Mouse (Mus musculus) kidney, adult 9 months (tissue): ENCODE data around the gene Csmd2.

Source experiments
- DNase-seq: peaks from one replicate; pipeline ENCODE4 v3.0.0; 2022

Csmd2 gene

DNA sequence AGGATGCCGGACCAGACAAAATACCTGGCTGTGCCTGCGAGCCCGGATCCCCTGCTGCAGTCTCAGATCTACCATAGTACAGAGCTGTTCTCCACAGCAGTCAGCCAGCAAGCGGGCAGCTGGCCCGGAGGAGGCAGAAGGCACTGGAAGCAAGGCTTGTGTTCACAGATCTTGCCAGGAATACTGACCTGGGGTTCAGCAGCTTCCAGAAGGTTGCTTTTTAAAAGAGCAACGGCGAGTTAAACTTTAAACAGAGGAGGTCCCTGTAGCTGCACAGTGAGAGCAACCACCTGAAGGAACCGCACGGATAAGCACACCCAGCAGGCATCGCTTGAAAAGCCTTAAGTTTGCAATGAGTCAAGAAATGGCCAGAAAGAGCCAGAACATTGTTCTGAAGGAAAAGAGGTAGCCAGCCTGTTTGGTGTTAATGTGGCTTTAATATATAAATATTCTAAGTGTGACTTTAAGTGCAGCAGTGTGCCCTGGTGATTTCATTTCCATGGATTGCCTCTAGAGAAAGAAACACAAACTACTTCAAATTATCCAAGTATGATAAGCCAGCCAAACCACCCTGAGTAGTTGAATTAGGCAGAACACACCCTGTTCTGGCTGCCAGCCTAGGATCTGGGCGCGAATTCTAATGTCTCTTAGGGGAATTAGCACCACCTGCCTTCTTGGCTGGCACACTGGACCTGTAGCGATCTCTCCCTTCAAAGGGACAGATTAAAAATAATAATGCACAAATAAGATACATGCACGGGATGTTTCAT lies 439.8 kb downstream of the Csmd2 start:
- DNase-seq = peak; percentile 92

DNA sequence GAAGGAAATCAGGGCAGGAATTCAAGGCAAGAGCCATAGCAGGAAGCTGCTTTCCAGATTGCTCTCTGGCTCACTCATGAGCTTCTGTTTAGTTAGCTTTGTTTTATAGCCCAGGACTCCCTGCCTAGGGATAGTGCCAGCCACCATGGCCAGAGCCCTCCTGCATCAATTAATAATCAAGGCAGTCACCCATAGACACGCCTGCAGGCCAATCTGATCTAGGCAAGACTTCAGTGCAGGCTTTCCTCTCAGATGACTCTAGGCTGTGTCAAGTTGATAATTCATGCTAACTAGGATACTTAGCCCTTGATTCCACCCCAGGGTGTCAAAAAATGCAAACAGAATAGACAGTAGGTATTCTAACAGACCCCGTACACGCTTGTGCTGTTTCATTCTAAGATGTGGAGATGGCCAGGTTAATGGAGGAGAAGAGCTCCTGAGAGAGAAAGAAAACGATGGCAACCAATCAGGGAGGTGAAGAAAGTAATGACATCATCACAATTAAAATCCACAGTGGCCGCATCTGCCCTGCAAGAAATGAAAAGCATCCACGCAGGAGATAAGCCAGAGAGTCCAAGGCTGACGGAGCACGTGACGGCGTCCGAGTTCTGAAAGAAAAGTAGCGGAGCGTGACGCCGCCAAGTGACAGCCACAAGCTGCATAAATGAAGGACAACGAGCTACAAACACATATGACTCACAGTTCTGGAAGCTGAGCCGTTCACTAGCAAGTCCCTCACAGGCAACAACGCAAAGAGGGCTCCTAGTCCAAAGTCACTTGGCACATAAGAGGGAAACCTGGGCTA lies 440.8 kb downstream of the Csmd2 start:
- DNase-seq = peak; percentile 43

DNA sequence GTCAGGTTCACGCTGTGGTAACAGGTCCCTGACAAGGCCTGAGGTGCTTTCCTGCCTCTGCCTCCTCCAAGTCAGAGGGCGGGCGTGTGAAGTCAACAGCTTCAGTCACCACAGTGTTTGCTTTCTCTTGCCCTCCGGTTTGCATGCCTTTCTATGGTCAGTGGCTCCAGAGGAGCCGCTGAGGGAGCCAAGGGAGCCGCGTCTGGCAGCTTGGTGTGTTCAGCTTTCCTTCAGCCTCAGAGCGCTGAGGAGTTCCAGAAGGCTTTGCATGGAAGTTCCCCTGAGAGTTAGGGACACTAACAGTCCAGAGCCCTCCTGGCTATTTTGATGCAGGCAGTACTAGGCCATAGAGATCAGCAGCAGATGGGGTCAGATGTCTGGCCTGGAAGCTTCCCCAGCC lies 441.9 kb downstream of the Csmd2 start:
- no peak for DNase-seq

DNA sequence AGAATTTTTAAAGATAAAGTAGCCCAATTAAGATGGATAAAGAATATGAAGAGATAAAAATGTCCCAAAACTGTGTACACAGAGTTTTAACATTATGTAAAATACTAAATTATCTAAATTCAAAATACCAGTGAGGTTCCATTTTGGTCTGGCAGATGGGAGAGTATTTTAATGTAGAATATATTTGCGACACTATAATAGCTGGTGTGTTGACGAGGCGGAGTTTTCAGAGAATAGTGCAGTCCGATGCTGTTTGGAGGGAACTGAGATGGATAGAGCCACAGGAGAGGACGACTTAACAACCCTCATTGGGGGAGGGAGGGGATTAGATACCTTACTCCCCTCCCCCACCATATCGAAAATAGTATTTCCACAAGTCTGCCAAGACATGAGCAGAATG lies 452.9 kb downstream of the Csmd2 start:
- DNase-seq = no peak

DNA sequence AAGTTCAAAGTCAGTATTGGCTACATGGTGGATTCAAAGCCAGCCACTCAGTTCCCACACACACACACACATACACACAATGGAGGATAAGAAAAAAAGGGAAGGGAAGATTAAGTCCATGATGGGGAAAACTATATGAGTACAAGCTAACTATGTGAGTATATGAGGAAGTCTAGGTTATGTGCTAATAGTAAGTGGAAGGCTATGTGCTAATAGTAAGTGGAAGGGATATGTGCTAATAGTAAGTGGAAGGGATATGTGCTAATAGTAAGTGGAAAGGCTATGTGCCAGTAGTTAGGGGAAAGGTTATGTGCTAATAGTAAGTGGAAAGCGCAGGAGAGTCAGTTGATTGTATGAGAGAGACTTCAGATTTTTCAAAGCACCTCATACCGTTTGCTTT lies 453.6 kb downstream of the Csmd2 start:
- no peak for DNase-seq

DNA sequence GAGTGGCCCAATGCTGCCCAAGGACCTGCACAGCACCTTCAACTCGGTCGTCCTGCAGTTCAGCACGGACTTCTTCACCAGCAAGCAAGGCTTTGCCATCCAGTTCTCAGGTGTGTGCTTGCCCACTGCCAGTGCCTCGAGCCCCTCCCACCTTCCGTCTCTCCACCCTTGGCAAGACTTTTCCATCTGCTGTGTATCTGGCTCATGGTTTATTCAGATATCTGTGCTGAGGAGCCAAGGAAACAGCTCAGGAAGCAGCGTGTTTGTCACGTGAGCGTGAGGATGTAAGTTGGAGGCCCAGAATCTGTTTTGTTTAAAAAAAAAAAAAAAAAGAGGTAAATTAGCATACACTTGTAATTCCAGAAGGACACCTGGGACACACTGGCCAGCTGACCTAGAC lies 455.1 kb downstream of the Csmd2 start:
- no peak for DNase-seq

DNA sequence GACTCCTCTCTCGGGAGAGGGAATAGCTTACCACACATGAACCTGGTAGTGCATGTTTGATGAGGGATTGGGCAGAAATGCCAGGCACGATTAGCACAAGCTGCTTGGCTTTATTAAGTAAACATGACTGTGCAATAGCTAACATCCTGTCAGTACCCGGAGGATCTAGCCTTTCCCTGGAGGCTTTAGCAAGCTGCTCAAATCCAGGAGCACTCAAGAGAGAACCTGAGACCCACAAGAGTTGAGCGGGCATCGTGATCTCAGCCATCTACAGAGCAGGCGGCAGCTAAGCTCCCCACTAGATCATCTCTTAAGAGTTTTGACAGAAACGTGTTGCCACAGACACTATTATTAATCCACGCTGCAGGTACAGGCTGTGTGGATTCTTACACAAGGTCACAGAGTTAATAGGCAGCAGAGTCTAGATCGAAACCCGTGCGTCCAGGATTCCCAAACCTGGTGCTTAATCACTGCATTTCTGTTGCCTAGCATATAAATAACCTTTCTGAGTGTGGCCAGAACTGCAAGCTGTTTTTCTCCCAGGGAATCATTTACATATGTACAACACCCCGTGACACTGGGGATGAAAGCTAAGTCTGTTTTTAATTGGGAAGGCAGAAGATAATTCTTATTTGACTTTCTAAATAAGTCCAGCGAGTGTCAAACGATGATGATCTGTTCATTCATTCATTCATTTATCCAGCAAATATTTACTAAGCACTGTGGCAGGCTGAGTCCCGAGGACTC lies 458.0 kb downstream of the Csmd2 start:
- no peak for DNase-seq

DNA sequence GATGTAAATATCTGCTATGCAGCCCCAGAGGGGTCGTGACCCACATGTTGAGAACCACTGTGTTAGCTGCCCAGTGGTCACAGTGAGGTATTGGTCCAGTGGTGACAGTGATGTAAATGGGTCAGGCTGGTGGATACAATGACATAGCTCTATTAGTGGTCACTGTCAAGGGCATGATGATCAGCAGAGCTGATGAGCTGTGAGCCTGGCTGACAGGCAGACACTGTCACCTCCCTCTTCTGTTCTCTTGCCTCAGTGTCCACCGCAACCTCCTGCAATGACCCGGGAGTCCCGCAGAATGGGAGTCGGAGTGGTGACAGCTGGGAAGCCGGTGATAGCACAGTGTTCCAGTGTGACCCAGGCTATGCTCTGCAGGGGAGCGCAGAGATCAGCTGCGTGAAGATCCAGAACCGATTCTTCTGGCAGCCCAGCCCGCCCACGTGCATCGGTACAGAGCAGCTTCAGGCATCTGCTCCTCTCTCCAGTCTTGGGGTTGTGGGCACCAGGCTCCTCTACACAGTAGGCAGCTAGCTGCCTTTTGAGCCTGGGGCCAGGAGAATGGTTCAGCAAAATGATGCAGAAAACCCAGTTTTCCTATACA lies 461.3 kb downstream of the Csmd2 start:
- no peak for DNase-seq

DNA sequence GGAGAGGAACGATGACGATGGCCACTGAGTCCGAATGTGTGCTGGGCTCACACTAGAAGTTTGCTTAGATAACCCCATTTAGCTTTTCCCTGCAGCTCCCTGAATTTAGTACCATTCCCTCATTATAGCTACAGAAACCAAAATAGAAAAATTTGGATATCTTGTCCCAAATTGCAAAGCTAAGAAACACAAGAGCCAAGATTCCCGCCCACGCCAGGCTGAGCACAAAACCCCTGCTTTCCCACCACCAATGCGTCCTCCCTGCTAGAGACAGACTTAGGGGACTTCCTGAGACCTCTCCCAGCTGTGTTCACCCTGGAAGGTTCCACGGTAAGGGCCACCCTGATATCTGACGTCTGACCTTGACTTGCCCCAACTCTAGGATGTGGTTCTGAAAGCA lies 462.5 kb downstream of the Csmd2 start:
- no peak for DNase-seq

DNA sequence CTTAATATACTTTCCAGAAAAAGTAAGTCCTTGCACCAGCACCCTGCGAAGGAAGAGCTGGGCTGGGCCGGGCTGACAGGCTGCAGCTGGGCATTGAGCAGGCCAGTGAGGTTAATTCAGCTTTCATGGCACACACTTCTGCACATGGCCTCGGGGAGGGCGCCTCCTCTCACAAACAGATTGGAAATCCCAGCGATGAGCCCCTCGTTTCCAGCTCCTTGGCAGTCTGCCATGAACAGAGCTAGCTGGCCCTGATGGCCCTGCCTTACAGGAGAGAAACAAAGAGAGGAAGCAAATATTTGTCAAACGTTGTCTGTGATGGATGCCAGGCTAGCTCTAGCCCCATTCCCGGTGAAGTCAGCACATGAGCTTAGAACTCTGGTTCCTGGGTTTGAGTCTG lies 463.3 kb downstream of the Csmd2 start:
- no peak for DNase-seq

DNA sequence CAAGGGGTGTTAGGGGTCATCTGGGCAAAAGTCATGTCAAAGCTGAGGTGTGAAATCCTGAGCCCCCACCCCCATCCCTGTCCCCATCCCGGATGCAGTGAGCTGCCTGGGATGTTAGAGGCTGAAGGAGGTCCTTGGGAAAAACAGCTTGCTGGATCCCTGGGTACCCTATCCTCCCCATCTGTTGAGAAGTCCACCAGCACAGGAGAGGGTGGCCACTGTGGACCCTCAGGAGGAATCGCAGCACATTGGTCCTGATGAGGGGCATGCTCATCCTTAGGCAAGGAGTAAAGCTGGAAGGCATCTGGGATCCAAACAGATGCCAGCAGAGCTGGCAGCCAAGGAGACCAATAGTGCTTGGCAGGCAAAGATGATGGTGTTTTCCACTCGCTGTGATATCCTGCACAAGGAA lies 463.7 kb downstream of the Csmd2 start:
- DNase-seq = no peak

DNA sequence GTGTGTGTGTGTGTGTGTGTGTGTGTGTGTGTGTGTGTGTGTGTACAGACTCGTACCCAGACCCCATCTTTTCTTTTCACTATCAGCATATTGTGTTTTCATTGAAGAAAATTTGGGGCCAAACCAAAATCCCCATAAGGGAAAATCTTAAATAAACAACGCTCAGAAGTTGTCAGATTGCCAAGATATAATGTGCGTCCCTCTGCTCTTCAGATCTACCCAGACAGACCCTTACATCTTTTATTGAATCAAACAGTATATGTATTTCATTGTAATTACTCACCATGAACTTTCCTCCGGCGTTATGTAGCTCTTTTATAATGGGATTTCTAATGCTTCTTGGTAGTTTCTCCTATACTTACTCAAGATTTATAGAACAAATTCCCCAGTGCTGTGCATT lies 479.1 kb downstream of the Csmd2 start:
- DNase-seq = no peak

DNA sequence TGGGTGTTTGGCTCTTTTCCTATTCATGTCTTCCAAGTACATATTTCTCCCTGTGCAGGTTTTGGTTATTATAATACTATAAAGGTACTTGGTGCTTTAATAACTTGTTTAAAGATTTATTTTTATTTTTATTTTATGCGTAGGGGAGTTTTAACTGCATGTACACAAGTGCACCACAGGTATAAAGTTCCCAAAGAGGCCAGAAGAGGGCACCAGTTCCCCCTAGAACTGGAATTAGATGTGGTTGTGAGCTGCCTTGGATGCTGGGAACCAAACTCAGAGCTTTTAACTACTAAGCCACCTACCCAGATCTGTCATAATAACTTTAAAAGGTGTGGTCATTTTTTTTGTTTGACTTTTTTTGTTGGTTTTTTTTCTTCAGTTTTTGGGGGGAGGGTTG lies 480.4 kb downstream of the Csmd2 start:
- no peak for DNase-seq

DNA sequence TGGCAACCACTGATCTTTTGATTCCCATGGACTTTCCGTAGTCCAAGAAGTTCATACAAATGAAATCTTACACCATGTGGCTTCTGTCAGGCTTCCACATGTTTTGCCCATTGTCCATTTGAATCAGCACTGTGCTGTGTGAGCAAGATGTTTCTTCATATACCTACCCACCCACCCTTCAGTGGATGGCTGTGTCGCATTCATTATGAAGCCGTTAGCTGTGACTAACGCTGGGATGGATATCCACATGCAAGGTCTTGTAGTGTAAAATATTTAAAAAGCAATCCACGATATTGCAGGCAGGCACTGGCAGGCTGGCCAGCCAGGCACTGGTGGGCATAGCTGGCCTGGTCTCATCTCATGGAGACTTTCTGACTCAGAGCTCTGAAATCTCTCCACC lies 488.6 kb downstream of the Csmd2 start:
- DNase-seq = no peak

DNA sequence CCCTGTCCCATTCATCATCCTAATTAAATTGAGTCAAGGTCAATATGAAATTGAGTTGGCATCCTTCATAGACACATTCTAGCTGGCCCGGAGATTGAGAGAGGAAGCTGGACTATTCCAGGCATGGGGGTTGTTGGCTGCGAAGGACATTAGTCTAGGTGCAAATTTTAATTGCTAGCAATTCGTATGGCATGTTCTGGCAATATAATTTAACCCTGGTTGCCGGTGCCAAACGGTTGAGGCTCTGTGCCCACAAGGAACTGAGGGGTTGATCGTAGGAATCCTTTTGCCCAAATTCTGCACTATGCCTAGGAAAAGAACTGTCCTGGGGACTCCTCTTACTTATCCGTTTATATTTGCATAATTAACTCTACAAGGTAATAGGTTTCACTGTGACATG lies 496.2 kb downstream of the Csmd2 start:
- no peak for DNase-seq

DNA sequence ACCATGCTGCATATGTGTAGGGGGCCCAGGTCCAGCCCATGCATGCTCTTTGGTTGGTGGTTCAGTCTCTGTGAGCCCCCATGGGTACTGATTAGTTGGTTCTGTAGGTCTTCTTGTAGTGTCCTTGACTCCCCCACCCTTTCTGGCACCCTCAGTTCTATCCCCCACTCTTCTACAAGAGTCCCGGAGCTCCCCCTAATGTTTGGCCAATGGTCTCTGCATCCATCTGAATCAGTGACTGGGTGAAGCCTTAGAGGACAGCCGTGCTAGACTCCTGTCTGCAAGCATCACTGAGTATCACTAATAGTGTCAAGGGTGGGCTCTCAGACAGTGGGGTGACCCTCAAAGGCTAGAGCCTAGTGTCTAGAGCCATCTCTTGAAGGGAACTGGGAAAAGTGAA lies 497.0 kb downstream of the Csmd2 start:
- DNase-seq = no peak

DNA sequence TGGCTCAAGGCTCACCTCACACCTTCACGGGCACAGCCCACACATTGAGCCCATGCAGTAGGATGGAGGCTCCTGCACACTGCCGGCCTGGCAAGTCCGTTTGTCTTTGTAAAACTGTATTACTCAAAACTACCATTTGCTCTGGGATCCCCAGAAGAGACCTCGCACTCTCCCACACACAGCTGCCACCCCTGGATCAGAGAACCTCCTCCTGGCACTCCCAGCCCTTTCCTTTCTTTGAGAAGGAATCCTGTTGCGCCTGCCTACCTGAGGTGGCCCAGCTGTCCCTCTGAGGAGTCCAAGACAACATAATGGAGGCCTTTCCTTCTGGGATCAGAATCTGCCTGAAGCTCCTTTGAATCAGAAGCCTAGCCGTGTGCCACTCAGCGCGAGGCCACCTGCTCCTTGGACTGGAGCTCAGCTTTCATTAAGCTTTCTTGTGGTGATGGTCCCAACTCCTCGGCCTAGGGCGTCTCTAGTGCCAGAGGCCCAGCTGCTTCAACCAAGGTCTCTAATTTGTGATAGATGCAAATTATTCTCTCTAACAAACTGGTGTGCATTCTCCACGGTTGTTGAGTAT lies 502.0 kb downstream of the Csmd2 start:
- no peak for DNase-seq

DNA sequence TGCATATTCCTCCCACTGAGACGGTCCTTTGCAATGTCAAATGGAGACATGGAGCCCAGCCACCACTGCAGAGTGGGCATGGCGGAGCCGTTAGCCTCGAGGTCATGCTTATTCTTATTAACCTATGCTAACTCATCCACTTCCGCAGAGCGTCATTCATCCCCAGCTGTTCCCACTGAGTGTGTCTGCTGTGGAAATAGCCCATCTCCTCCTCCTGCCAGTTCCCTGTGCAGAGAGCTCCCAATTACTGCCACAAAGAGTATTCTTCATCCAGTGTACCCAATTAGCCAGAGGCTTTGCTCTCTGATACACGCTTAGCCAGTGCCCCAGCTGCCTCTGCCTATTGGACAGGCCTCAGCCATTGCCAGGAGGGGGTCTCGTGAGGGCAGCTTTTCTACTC lies 504.4 kb downstream of the Csmd2 start:
- DNase-seq = no peak

DNA sequence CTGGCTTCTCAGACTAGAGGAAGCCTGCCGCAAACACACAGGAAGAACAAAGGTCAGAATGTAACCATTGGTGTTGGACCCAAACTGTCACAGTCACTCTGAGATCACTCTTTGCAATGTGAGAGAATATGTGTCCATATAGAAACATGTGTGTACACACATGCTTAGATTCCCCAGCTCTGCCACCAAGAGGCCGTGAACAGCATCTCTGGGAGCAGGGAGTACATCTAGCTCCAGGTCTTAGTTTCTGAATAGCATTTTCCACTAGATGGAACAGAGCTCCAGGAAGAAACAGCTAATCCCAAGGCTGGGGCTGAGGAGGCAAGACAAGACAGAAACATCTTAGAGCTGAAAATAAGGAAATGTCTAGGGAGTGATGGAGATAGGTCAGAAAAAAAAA lies 512.3 kb downstream of the Csmd2 start:
- DNase-seq = no peak

DNA sequence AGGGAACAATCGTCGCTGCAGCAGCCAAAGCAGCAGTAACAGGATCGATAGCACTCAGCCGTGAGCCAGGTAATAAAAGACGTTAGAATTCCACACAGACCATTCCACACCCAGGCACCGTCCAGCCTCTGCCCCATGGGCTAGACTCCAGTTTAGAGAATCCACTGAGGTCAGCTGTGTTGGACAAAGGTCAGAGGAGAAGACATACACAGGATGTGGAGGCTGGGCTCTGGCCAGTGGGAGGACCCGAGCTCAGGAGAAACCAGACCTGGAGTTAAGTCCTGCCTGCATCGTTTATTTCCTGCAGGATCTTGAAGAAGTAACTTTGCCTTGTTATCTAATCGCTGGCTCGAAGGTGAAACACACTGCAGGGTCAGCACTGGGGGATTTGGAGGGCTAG lies 519.2 kb downstream of the Csmd2 start:
- peak; percentile 3 for DNase-seq

DNA sequence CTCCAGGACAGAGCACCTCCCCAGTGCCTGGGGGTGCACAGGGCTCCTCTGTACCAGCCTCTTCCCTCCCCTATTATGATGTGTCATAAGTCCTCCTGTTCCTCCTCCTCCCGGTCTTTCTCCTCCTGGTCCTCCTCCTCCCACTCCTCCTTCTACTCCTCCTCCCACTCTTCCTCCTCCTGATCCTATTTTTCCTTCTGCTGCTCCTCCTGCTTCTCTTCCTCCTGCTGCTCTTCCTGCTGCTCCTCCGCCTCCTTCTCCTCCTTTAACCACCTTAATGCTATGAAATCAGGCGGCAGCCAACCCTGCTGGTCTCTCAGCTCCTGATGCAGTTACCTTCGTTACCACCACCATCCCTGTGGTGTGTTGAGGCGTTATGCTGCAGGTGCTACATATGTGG lies 522.2 kb downstream of the Csmd2 start:
- no peak for DNase-seq

DNA sequence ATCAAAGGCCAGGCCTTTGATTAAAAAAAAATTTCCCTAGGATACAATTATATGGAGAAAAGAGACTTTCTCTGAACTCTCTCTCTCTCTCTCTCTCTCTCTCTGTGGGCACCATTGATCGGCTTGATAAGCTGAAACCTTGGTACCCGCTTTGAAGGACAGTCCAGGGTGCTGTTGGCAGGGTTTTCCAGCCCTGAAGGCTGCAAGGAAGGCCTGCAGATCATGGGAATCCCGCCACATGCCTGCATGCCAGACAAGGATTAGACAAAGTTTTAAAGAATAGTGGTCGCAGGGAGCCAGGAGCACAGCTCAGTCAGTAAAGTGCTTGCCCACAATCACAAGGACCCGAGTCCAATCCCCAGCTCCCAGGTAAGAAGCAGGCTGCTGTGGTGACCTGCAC lies 526.8 kb downstream of the Csmd2 start:
- no peak for DNase-seq

DNA sequence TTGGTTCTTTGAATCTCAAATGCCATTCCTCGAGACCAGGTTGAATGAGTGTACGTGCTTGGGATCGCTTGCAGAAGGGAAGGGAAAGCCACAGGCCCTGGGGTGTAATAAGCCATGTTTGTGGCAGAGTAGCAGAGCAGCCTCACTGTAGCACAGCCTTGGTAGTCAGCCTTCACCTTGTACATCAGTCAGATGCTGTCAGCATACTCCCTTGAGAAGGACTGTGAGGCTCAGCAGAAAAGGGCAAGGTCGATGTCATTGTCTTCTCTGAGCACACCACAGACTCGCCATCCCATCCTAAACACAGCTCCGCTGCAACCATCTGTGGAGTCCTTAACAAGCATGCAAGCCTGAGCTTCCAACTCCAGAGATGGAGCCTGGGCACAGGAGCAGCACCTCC lies 533.6 kb downstream of the Csmd2 start:
- DNase-seq = no peak
